Mouse (Mus musculus) megakaryocyte-erythroid progenitor cell, adult 5-6 weeks (primary cell): ENCODE measurements around the gene Taok3. TPM values are rescaled to one million over a fixed set of nuclear protein-coding genes. Genes with fewer than 3 reads are reported as not detected.

Experiments used
- ATAC-seq: replicated peaks from 2 replicates; pipeline ENCODE4 v1.8.0; 2016; ENCODE audit warnings: mild to moderate bottlenecking, inconsistent platforms; ENCODE audit not compliant: severe bottlenecking, poor library complexity, low FRiP score, low TSS enrichment
- total RNA-seq, 2 experiments: library from RNA; stranded (forward) in 1 of 2; stranded (reverse) in 1 of 2; fragments of 200-1000, 215-1000 nt in 1 of 2; fragments of >200 nt in 1 of 2; fragmentation: Nextera tagmentation in 1 of 2; gene quantifications; 2 replicates each; pipeline ENCODE4 v1.2.3; 2014 to 2017

The Taok3 gene
- total RNA-seq (2014; fragmentation: Nextera tagmentation) (92.8 and 105 TPM in 2 replicates), total RNA-seq (2017) (79.4 and 88.0 TPM in 2 replicates)

DNA sequence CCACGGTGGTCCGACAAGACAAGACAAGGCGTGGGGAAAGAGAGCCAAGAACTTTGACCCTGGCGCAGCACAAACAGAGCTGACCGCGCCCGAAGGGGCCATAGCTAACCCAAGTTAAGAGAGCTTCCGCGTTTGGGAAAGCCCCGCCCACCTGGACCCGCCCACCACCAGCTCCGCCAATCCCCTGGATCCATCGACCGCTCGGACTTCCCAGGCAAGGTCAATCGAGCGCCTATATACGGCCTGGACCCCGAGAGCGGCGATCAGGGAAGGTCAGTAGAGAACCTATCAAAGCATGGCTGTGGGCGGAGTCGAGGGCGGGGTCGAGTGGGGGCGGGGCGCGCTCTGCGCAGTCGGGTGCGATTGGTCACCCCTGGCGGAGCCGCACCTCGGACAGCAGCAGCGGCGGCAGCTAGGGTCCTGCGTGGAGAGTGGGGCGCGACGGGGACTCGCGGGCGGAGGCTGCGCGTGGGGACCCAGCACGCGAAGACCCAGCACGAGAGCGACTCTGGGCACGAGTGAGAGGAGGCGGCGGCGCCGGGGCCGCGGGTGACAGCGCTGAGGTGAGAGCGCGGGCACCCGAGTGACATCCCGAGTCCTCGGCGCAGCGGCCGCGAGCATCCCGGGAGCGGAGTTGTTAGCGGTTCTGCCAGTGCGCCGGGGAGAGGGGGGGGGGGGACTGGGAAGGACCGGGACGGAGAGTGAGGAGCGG lies at the start of gene Taok3:
Gene Taok3, plus strand, starts transcription at position 353 of the 712 bp plus-strand sequence.
- peak; percentile 66 for ATAC-seq

DNA sequence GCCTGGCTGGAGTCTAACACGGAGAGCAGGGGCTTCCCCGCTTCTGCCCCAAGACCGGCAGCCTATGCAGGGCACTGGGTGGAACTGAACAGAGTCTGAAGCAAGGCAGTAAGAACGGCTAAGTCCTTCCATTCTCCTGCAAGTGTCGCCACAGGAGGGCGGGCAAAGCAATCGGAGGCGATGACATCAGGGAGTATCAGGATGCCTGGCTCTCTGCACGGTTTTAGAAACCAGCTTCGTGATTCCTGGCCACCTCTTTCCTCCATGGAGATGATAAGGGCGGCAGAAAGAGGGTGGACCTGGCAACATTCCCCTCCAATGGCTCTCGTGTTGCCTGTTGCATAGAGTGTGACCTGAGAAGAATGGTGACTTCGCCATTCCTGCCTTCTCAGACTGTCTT lies 32.2 kb upstream of the Taok3 start:
- 0 out of 2 replicates have a peak, but pooled peaks have one; percentile 21 for ATAC-seq

DNA sequence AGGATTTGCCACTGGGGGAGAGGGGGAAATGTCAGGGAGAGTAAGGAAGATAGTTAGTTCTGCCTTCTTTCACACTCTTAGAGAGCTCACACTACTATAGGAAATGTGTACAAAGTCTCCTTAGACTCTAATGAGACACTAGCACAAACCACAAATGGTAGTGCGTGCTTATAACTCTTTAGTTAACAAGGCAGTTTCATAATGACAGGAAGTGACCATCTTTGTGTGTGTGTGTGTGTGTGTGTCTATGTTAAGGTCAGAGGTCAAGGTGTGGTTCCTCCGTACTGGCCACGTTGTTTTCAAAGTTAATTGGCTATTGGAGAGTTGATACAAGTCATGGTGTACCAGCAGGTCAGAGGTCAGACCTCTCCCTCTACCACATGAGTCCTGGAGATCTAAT lies 30.8 kb upstream of the Taok3 start:
- ATAC-seq: no peak

DNA sequence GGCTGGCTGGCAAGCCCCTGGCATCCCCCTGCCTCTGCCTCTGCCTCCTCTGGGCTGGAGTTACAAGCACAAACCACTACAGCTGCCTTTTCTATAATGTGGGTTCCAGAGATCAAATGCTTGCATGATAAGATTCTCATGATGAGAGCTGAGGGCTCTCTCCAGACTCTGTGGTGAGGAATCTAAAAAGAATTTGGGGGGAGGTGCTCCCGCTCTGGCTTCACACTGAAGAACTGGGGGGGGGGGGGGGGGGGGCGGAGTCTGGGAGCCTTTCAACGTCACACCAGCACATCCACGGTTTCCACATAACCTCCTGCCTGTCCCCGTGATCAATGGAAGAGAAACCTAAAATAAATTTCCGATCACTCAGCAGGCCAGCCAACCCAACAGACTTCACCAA lies 30.1 kb upstream of the Taok3 start:
- ATAC-seq: no peak

DNA sequence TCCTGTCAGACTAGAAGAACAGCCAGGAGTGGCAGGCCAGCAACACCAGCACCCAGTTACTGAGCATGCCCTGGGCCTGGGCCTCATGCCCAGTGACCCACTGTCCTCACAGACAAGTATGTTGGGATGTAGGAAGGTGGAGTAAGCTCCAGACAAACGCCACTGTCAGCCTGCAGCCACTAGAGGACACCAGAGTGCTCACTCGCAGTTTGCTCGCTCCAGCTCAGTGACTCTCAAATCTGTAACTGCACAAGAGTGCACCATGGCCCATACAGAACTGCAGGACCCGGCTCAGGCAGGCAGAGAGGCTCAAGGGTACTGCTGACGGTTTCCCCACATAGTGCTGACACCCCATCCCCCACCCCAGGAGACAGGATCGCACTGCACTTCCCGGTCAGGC lies 25.5 kb upstream of the Taok3 start:
- peak; percentile 57 for ATAC-seq

DNA sequence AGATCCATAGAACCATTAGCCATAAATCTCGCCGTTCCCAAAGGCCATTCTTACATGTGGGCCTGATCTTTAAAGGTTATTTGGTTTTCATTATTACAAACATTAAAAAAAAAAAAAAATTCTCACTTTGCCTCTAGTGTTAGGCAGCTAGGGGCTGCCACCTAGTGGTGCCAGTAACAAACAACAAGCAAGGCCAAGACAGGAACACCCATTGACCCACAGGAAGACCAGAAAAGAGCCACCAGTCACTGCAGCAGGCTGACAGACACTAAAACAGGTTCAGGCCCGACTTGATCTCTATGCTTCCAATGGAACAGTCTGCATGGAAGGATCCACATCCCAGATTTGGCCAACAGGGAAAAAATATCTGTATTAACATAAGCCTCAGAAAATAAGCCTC lies 23.2 kb upstream of the Taok3 start:
- ATAC-seq: 0 out of 2 replicates have a peak, but pooled peaks have one; percentile 50

DNA sequence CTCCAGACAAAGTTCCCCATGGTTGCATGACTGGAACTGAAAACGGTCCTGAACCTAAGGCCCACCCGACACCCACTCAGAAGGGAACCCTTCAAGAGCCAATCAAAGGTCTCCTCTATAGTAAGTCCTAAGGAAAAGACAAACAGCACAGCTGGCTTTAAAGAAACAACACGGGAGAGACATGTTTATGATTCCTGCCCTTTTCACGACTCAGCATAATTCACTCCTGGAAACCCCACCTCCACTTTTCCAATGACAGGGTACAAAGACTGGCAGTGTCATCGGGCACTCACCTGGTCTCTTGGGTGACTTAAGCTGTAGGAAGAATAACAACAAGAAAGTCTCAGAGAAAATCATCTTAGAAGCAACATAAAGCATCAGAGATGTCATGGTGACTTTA lies 20.9 kb upstream of the Taok3 start:
- no peak for ATAC-seq

DNA sequence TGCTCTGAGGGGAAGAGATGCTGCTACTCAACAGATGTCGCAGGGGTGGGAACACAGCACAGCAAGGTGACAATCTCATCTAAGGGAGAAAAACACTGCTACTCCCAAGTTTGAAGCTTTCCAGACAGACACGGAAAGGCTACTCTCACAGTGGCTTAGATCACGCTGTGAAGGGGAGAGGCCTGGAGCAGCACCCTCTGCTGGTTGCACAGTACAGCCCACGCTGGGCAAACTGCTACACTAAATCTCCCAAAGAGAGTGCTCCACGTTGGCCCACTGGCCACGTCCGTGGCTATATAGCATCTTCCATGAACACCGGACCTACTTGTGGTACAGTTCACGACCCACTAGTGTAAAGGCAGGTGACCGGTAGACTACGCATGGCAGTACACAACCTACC lies 20.2 kb upstream of the Taok3 start:
- no peak for ATAC-seq

DNA sequence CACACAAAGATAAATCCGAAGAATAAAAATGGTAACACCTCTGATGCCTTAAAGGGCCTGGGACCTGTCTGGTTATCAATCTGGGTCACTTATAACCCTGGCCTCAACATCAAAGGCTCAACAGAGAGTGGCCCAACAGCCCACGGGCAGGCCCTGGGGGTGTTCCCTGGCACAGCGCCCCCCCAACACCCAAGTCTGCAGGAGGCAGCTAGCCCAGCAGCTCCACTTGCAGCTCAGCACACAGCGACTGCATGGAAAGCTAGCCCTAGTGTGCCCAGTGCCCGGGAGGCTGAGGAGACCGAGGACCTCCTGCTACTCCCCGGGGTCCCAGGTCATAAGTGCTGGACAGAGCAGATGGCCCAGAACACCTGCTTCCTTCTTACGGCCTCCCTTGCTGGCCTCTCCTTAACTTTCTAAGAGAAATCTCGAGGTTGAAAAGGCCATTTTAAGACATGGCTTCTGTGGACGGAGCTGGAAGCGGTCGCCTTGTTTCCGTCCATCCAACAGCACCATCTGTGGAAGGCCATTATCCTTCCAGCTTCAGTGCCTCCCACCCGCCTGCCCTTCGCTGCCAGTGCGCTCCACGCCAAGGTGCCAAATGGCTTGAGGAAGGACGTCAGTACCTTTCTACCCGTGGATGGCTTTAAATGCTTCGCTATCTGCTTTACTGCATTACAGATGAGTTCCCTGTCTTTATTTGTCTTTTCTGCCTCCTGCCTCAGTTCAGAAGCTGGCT lies 16.6 kb upstream of the Taok3 start:
- ATAC-seq: no peak

DNA sequence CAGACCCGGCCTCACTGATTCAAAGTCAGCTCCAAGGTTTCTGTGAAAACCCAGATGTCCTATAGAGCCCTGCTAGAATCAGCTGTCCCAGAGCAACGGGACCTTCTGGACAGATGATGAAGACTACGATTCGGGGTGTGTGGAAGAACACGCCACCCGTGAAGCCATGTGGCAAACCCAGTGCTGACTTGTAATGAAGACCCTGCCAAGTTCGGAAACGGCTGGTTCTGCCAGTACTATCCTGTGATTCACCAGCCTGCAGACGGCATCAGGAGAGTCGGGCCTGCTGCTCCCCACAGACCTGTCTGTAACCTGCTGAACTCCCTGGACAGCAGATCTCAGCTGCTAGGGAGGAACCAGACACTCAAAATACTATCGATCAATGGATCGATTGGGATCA lies 15.6 kb upstream of the Taok3 start:
- no peak for ATAC-seq

DNA sequence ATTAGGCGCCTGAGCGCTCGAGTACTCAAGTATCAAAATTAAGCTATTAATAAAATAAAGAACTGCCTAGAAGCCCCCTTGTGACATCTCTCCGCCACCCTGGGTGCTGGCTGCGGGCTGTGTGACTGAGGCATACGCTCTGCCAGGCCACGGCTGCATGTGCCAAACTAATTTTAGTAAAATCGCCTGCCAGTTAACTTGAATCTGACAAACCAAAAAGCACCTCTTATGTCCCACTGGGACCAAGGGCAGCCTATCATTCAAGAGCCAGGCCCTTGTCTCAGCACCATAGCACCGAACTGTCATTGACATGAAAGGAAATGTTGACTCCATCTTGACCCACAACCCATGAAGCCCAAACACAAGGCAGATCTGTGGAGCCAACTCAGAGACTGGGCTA lies 14.2 kb upstream of the Taok3 start:
- ATAC-seq: no peak

DNA sequence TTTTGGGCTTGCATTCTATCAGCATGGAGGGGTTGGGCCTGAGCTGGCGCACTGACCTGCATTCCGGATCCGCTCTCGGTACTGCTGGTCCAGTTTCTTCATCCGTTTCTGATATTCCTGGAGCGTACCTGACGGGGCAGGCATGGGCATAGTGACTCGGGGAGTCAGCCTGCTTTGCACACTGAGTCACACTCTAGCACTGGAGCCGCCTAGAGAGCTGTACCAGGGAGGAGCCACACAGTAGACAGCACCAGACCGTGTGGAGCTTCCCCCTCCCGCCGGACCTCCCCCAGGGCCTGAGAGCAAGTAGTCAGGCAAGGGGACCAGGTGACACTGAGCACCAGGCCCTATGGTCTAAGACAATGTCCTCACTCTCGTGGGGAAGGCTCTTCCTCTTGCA lies 11.6 kb upstream of the Taok3 start:
- no peak for ATAC-seq

DNA sequence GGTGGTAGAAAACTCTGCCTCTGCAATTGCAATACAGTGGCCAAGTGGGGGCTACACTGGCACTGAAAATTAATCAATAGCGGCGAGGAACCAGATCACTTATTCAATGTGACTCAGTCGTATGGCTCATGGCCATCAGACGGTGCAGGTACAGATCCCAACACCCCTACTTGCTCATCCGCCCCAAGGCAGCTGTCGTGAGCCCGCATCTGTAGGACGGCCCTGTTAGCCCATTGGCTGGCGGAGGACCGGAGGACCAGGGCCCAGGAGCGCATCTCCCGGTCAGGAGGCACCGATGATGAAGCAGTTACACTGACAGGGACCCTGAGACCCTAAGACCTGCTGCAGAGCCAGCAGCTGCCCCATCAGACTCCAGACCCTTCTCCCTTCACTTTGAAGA lies 11.2 kb upstream of the Taok3 start:
- no peak for ATAC-seq

DNA sequence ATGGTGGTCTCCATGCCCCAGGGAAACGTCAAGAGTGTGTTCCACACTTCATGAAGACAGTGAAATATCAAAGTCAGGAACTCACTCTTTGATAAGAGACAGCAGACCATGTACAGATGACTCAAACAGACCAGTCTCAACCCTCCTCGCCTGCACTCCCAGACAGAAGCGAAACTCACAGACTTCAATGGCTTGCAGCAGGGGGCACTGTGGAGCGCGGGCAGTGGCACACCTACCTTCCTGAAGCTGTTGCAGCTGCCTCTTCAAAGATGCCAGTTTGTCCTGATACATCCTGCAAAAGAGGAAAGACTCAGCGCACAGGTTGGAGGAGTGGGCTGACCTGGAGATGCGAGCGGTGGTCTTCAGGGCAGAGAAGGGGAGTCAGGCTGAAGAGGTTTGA lies 10.4 kb upstream of the Taok3 start:
- ATAC-seq: no peak

DNA sequence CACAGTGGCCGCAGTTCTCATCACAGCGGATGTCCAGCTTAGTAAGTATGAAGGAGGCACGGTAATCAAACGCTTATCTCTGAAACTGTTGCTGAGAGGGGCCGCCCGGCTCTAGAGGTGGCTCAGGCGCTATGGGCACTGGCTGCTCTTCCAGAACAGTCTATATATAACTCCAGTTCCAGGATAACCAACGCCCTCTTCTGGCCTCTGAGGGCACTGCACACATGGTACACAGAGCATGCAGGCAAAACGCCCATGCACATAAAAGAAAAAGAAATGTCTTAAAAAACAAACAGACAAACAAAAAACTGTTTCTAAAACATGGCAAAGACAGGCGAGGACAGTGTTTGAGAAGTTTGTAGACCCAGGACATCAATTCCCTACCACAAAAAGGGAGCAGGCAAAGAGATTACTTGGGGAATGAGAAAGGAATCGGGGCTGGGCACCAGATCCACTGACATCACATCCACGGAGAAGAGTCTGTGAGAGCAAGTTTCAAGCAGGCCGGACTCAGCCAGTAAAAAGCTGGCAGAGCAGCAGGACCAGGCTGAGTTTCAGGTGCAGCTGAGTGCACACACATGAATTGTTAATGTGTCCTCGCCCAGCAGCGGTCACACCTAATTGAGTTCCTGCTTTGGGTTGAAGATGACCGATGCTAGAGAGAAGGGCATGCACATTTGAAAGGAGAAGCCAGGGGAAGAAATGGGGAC lies 8.7 kb upstream of the Taok3 start:
- no peak for ATAC-seq

DNA sequence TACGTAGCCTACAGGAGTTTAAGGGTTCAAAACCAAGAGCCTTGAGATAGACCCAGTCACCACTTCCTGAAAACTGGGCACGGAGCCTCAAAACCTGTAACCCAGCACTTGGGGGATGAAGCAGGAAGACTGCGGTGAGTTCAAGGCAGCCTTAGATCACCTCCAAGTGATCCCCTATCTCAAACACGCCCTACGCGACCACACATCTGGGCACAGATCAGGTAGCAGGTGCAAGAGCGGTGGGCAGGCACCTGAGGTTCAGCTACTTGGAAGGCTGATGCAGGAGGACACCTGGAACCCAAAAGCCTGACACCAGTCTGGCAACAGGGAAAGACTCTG lies 8.2 kb upstream of the Taok3 start:
- no peak for ATAC-seq

DNA sequence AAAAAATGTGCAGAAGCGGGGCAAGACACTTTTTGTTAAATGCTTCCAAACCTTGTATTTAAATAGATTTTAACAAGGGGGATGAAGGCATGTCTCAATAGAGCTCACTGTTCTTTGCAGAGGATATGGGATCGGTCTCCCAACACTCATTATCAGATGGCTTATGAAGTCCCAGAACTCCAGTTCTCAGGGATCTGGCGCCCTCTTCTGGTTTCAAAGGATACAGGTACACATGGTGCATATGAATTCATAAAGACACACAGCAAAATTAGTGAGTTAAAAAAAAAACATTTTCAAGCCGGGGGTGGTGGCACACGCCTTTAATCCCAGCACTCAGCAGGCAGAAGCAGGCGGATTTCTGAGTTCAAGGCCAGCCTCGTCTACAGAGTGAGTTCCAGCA lies 6.6 kb upstream of the Taok3 start:
- ATAC-seq: no peak

DNA sequence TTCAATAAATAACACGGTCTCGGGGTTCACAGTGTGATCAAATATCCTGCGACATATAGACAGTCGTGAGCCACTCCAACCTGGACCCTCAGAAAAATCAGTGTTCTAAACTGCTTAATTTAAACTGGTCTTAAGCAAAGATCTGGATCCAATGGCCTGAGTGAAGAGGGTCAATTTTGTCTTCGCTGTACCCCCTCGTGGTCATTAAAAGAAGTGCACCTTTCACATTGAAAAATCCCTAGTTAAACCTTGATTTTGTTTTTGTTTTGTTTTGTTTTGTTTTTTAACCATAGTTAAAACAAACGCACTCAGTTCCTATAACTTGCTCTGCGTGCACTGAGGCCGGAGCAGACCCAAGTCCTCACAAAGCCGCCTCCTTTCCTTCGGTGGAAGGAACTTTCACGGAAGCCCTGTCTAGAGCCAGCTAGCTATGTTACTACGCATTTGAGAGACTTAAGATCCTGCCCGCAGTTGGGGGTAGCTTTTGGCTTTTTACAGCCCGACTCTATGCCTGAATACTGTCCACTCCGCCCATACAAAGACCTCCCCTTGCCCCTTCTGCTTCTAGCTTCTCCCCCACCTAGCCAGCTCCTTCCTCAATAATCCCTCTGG lies 5.2 kb upstream of the Taok3 start:
- ATAC-seq: no peak

DNA sequence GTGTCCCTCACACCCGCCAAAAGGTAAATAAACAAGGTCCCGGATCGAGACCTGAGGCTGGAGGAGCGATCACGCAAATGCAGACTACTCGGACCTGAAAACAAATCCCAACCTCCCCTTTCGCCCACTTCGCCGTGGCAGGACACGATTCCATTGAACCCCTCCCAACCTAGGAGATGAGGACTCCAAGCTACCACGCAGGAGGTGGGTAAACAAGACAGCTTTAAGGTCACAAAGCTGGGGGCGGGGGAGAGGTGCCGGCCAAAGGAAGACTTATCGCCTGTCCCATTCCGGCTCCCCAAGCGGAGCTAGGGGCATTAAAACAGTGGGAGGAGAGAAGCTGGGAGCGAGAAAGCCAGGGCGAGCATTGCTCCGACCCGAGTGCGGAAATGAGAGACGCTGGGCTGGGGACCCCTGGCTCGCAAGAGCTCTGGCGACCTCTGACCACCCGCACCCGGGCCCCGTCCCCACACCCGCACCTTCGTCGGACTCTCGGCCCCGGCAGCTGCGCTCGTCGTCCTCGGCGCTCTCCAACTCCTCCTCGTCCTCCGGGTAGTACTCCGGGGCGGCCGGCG lies 4.6 kb upstream of the Taok3 start:
- 0 out of 2 replicates have a peak, but pooled peaks have one; percentile 7 for ATAC-seq

DNA sequence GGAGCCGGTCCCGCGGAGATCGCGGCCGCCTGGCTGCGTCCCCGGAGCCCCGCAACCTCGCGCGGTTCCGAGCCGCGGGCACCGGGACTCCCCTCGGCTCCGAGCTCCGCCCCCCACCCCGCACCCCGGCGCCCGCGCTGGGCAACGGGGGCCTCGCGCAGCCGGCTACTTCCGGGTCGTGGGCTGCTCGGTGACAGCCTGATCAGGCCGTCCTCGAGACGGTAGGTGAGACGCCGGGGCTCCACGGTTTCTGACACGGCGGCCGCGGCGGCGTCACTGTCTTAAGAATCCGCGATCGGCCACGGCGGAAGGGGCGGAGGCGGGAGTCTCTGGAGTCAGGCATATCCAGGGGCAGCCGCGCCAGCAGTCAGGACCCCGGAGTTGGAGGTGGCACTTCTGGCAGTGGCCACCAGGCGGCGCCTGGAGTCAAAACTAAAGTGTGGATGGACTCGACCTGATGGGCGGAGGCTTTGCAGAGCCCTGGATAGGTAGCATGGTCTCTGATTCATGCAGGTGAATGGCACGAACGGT lies 4.0 kb upstream of the Taok3 start, which contains the start of gene Suds3:
Gene Suds3, minus strand, starts transcription at position 278 of the 531 bp plus-strand sequence.
- peak; percentile 52 for ATAC-seq
